Mouse (Mus musculus) midbrain, postnatal 0 days (tissue): ENCODE measurements around the gene Gm21970. TPM values are rescaled to one million over a fixed set of nuclear protein-coding genes. Genes with fewer than 3 reads are reported as not detected.

Source experiments
- ATAC-seq: fragments of 200-750 bp; cut with Nextera tagmentation; 2 replicates; pipeline ENCODE4 v1.8.0; 2017; ENCODE audit warnings: moderate number of reproducible peaks, mild to moderate bottlenecking, moderate TSS enrichment, moderate library complexity; ENCODE audit not compliant: low FRiP score
- DNase-seq: peaks from one replicate; pipeline ENCODE4 v3.0.0-alpha.2; 2015; ENCODE audit warnings: low spot score
- H3K27ac ChIP-seq: fragments of 300-500 bp; sonication (generic); 2 replicates; pipeline ENCODE4 v1.5.1; 2014; ENCODE audit warnings: low read depth, mild to moderate bottlenecking, low read length, mixed read lengths
- H3K27me3 ChIP-seq: fragments of 300-500 bp; sonication (generic); 2 replicates; pipeline ENCODE4 v1.6.1; 2014; ENCODE audit warnings: low read length, control low read depth, mixed read lengths; ENCODE audit not compliant: insufficient read depth
- H3K36me3 ChIP-seq: fragments of 300-500 bp; sonication (generic); 2 replicates; pipeline ENCODE4 v1.6.1; 2014; ENCODE audit warnings: low read length, control low read depth, mixed read lengths; ENCODE audit not compliant: insufficient read depth
- H3K4me1 ChIP-seq: fragments of 300-500 bp; sonication (generic); 2 replicates; pipeline ENCODE4 v1.6.1; 2014; ENCODE audit warnings: mild to moderate bottlenecking, control low read depth, antibody characterized with exemption, low read length, mixed read lengths; ENCODE audit not compliant: insufficient read depth
- H3K4me2 ChIP-seq: fragments of 300-500 bp; sonication (generic); 2 replicates; pipeline ENCODE4 v1.6.1; 2014; ENCODE audit warnings: low read depth, mild to moderate bottlenecking, low read length, mixed read lengths; ENCODE audit not compliant: poor library complexity, severe bottlenecking
- H3K4me3 ChIP-seq: fragments of 300-500 bp; sonication (generic); 2 replicates; pipeline ENCODE4 v1.5.1; 2014; ENCODE audit warnings: low read depth, mild to moderate bottlenecking, low read length, moderate library complexity
- H3K9ac ChIP-seq: fragments of 300-500 bp; sonication (generic); replicated peaks from 2 replicates; pipeline ENCODE4 v1.6.1; 2014; ENCODE audit warnings: mild to moderate bottlenecking, low read length, moderate library complexity, mixed read lengths; ENCODE audit not compliant: poor library complexity, severe bottlenecking
- H3K9me3 ChIP-seq: fragments of 300-500 bp; sonication (generic); 2 replicates; pipeline ENCODE4 v1.6.1; 2016; ENCODE audit warnings: low read length, control low read depth
- CTCF ChIP-seq: IDR thresholded peaks from 2 replicates; pipeline ENCODE4 v1.5.1; 2016; ENCODE audit warnings: antibody characterized with exemption, mild to moderate bottlenecking
- WGBS: fragments of 180-500 bp; shearing (Covaris S2); extraction: QIAGEN DNeasy Blood & Tissue Kit; methylation state at CpG from one replicate; pipeline ENCODE4 v1.1.7; 2014; 5-methylcytosine and 5-hydroxymethylcytosine counted together
- polyA plus RNA-seq: library from polyadenylated mRNA; unstranded; fragments of >200 nt; fragmentation: Nextera tagmentation; extraction: Ambion mirVana; gene quantifications from 2 replicates; pipeline ENCODE4 v1.2.1, GENCODE M21; 2015
- total RNA-seq: library from RNA; depleted of rRNA; stranded (reverse); fragments of >200 nt; gene quantifications from 2 replicates; pipeline ENCODE4 v1.2.3, GENCODE M21; 2014

The Gm21970 gene
- total and polyA plus RNA-seq, 2 experiments from 2014 or later, result not detected

DNA sequence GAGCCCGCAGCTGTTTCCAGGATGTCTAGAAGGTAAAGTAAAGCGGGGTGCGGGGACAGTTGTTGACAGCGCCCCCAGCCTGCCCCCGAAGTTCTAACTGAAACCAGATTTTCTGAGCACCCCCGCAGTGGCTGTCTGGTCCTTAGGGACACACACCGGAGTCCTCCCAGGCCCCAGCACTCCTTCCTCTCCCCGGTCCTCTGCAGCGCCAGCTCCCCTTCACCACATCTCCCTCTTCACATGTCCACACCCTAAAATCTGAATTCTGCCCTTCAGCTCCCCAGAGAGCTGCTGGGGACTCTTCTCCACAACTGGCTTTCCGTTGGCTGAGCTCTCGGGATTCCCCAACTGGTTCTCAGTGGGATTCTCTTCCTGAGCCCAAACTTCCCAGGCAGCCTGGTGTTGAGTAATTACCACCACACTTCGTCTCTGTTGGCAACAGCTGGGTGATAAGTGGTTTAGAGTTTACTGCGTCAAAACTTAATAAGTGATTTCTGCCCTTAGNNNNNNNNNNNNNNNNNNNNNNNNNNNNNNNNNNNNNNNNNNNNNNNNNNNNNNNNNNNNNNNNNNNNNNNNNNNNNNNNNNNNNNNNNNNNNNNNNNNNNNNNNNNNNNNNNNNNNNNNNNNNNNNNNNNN, 15.2 kb downstream of the Gm21970 start:
- peak; percentile 40 for DNase-seq
- Histone ChIP-seq H3K4me2 (peak overlapping the region; percentile 98), H3K9me3 (no peaks in the 10 kb centered on the region), H3K4me1 (0 out of 2 replicates have a peak, but pooled peaks cover 6% of the 10 kb centered on the region), H3K36me3 (no peaks in the 10 kb centered on the region; the same call in 1 of the 2 replicates), H3K27me3 (no peaks in the 10 kb centered on the region), H3K9ac (peak overlapping the region; percentile 72), H3K27ac (peak overlapping the region; percentile 57; the same call in 1 of the 2 replicates), H3K4me3 (peak overlapping the region; percentile 66)
- no peak for TF ChIP-seq CTCF
- 1% methylated on average over 13 of the region's 13 CpGs for WGBS
- ATAC-seq, result no peak

DNA sequence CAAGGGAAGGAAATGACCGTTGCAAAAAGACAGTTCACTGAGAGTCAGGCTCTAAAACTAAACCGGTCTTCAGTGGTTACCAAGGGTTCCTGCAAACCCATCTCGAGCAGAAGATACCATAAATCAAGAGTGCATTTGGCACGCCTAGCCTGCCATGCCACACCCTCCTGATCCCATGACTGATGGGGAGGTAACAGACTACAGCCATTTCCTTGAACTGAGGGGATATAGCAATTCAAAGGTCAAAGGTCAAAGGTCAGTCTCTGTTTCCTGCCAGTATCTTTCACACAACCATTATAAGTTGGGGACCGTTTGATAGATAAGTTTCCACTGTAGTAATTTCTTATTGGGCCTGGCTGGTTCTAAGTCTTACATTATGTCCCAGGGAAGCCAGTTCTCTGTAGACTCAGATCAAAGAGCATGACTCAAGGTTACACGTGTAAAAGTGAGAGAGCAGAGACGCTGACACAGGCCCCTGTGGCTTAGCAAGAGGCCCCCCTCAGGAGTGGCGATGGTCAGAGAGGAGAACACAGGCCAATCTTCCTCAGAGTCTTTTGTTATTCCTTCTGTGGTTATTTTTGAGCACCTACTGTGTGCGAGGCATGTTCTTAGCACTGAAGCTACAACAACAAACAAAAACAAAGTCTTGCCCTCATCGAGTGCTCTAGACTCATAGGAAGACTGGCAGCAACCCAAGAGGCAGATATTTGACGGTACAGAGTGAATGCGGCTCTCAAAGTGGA, 21.8 kb downstream of the Gm21970 start:
- no peak overlapping the region for H3K9ac ChIP-seq
- no peak for ATAC-seq

DNA sequence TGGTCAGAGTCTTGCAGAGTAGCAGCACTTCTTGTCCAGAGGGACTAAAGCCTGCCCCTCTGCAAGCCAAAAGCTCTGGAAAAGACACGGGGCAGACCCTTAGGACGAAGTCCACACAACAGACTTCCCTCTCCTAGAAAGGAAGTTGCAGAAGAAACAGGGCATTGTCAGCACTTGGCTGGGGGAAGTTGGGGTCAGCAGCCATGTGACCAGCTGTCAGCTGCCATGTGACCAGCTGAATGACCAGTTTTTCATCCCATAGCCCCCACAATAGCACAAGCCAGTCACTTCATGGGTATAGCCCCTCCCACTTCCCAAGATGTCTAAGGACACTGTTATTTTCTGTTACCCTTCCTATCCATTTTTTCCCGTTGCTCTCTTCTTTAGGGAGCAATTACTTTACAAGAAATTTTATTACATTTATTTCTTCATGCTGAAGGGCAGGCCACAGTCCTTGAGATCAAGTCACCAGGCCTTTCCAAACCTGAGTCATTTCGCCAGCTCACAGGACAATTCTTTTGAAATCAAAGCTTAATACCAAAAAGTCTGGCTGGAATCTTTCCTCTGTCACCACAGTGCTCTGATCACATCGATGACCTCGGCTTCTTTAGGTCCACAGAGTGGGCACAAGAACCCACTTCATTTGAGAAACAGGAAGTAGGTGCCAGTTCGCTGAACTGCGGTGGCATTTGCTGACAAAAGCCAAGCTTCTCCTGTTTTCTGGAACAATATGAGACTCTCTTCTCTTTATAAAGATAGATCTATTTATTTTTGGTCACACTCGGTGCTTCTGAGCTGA, 24.1 kb downstream of the Gm21970 start:
- H3K4me1 ChIP-seq, result no peaks in the 10 kb centered on the region
- H3K36me3 ChIP-seq, result peaks cover 6% of the 10 kb centered on the region; the same call in 1 of the 2 replicates
- H3K27me3 ChIP-seq, result no peaks in the 10 kb centered on the region
- H3K27ac ChIP-seq, result no peak overlapping the region
- ATAC-seq (no peak), DNase-seq (no peak)
- no peak overlapping the region for H3K9ac ChIP-seq
- 84% methylated on average over 9 of the region's 9 CpGs for WGBS
- no peak overlapping the region for H3K4me2 ChIP-seq
- TF ChIP-seq CTCF, result no peak
- H3K9me3 ChIP-seq, result no peaks in the 10 kb centered on the region
- no peak overlapping the region for H3K4me3 ChIP-seq

More for the DNA sequence above, 21.8 kb downstream of the Gm21970 start:
- Histone ChIP-seq H3K9me3 (no peaks in the 10 kb centered on the region), H3K27me3 (no peaks in the 10 kb centered on the region), H3K27ac (no peak overlapping the region), H3K4me3 (no peak overlapping the region), H3K36me3 (peaks cover 6% of the 10 kb centered on the region; the same call in 1 of the 2 replicates), H3K4me2 (no peak overlapping the region), H3K4me1 (no peaks in the 10 kb centered on the region)
- 77% methylated on average over 12 of the region's 12 CpGs for WGBS
- TF ChIP-seq CTCF, result no peak
- no peak for DNase-seq

DNA sequence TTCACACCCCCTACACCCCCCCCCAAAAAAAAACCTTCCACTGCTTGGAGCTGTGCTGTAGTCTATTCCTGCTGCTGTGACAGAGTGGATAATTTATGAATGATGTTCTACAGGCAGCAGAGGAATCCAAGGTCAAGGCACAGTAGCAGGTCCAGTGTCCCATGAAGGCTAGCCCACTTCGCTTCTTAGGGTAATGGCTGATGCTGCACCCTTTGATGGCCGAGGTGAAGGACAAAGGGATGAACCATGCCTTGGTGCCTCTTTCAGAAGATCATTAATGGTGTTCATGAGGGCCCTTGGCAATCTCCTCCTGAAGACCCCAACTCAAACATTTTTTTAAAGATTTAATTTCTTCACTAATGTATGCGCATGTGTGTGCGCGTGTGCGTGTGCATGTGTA, 24.8 kb downstream of the Gm21970 start:
- H3K4me2 ChIP-seq, result no peak overlapping the region
- no peak for TF ChIP-seq CTCF
- H3K27ac ChIP-seq, result no peak overlapping the region
- H3K9ac ChIP-seq, result no peak overlapping the region
- ATAC-seq (no peak), DNase-seq (no peak)
- no peaks in the 10 kb centered on the region for H3K9me3 ChIP-seq
- 95% methylated on average over 6 of the region's 6 CpGs for WGBS
- H3K4me1 ChIP-seq, result no peaks in the 10 kb centered on the region
- H3K4me3 ChIP-seq, result no peak overlapping the region
- peaks cover 6% of the 10 kb centered on the region; the same call in 1 of the 2 replicates for H3K36me3 ChIP-seq
- H3K27me3 ChIP-seq, result no peaks in the 10 kb centered on the region

DNA sequence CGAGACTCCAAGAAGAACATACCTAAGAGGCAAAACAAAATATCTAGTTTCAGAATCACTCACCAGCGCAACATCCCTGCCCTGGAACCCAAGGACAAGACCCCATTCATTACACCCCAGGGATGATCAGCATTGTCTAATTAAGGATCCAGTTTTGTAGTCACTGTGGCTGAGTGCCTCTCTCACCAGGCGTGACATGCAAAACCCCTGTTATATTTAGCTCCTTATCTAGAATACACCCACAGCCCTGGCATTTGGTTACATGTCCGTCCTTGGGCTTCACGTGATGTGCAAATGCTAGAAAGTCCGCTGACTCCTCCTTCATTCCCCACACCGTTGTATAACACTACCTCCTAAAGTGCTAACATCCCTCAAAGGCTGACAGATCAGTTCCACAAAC, 25.4 kb downstream of the Gm21970 start:
- Histone ChIP-seq H3K27me3 (no peaks in the 10 kb centered on the region), H3K4me1 (no peaks in the 10 kb centered on the region), H3K27ac (no peak overlapping the region), H3K9ac (no peak overlapping the region), H3K36me3 (peaks cover 6% of the 10 kb centered on the region; the same call in 1 of the 2 replicates), H3K4me3 (no peak overlapping the region), H3K4me2 (no peak overlapping the region), H3K9me3 (no peaks in the 10 kb centered on the region)
- WGBS, result 84% methylated on average over 7 of the region's 7 CpGs
- ATAC-seq, result no peak
- no peak for TF ChIP-seq CTCF
- no peak for DNase-seq
